ENCODE assay signal across 11 mouse cellular contexts in the genomic region with DNA sequence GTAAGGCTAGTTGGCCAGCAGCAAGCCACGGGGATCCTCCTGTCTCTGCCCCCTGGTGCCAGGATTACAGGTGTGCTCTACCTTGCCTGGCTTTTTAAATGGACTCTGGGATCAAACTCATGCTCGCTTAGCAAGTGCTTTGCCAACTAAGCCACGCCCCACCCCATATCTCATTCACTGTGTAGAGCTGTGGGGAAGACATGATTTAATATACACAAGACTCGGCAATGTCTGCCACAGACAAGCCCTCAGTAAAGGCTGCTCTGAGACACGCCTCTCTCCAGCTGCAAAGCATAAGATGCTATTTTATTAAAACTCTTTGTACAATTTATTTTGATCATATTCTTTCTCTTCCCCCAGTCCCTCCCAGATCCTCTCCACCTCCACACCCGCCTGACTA.
"Had no signal": no experiment of that assay in that cellular context is flagged by ENCODE, and none has a peak within 500 bp of the region (broad histone marks: within the 10 kb centered on the region; RNA-seq: fewer than 3 reads in every experiment).

No protein-coding gene starts in this region.

- H3K27ac ChIP-seq: layer of hippocampus, adult 2 months; limb, embryonic 13.5 days; liver, embryonic 12.5 days; midbrain, embryonic 13.5 days had no signal

- H3K4me2 ChIP-seq: kidney, embryonic 15.5 days; limb, embryonic 13.5 days; liver, embryonic 12.5 days; lung, embryonic 15.5 days; midbrain, embryonic 13.5 days had no signal

- H3K9ac ChIP-seq: kidney, embryonic 15.5 days; limb, embryonic 13.5 days; liver, embryonic 12.5 days; lung, embryonic 15.5 days; midbrain, embryonic 13.5 days had no signal

- ATAC-seq: liver, embryonic 12.5 days; midbrain, embryonic 13.5 days had no signal

- H3K36me3 ChIP-seq: kidney, embryonic 15.5 days; limb, embryonic 13.5 days; liver, embryonic 12.5 days; lung, embryonic 15.5 days; midbrain, embryonic 13.5 days had no signal

- H3K9me3 ChIP-seq: kidney, embryonic 15.5 days; limb, embryonic 13.5 days; liver, embryonic 12.5 days; lung, embryonic 15.5 days; midbrain, embryonic 13.5 days had no signal

- H3K4me1 ChIP-seq: liver, embryonic 12.5 days; midbrain, embryonic 13.5 days had no signal

- H3K4me3 ChIP-seq: kidney, embryonic 15.5 days; layer of hippocampus, adult 2 months; limb, embryonic 13.5 days; liver, embryonic 12.5 days; lung, embryonic 15.5 days; midbrain, embryonic 13.5 days had no signal

- DNase-seq: kidney, adult 2 months; kidney, postnatal 36 days; right cerebral cortex, postnatal 14 days; thymus, adult 2 months; thymus, postnatal 25 days had no signal

- H3K27me3 ChIP-seq: kidney, embryonic 15.5 days; limb, embryonic 13.5 days; liver, embryonic 12.5 days; lung, embryonic 15.5 days; midbrain, embryonic 13.5 days had no signal
